Mouse (Mus musculus) small intestine, adult 2 months (tissue): Measurements from ENCODE around the gene Gm10803. TPM values are rescaled to one million over a fixed set of nuclear protein-coding genes. Genes with fewer than 3 reads are reported as not detected.

Experiments used
- H3K27ac ChIP-seq: fragments of 200-500 bp; 2 replicates; pipeline ENCODE4 v1.5.1; 2012; ENCODE audit warnings: low read depth, low read length, control low read depth, inconsistent platforms; ENCODE audit not compliant: insufficient read depth
- H3K27me3 ChIP-seq: fragments of 200-500 bp; 2 replicates; pipeline ENCODE4 v1.6.1; 2012; ENCODE audit warnings: mild to moderate bottlenecking, moderate library complexity, low read length, inconsistent platforms; ENCODE audit not compliant: control insufficient read depth, insufficient read depth
- H3K36me3 ChIP-seq: fragments of 200-500 bp; 2 replicates; pipeline ENCODE4 v1.6.1; 2012; ENCODE audit warnings: mild to moderate bottlenecking, low read length, control low read depth, inconsistent platforms; ENCODE audit not compliant: control insufficient read depth, insufficient read depth
- H3K4me1 ChIP-seq: fragments of 200-500 bp; 2 replicates; pipeline ENCODE4 v1.6.1; 2012; ENCODE audit warnings: low read length, inconsistent platforms, mixed read lengths; ENCODE audit not compliant: control insufficient read depth, insufficient read depth, insufficient read length
- H3K4me3 ChIP-seq: fragments of 200-500 bp; 2 replicates; pipeline ENCODE4 v1.5.1; 2012; ENCODE audit warnings: low read depth, mild to moderate bottlenecking, control low read depth, inconsistent platforms, low read length, moderate library complexity
- CTCF ChIP-seq: fragments of 200-500 bp; IDR thresholded peaks from 2 replicates; pipeline ENCODE4 v1.5.1; 2012; ENCODE audit warnings: low read depth, mild to moderate bottlenecking, control low read depth, inconsistent platforms, low read length, moderate library complexity, mixed read lengths; ENCODE audit not compliant: insufficient replicate concordance, insufficient read length; ENCODE audit errors: extremely low read depth
- POLR2A ChIP-seq: fragments of 200-500 bp; IDR thresholded peaks from 2 replicates; pipeline ENCODE4 v1.6.1; 2012; ENCODE audit warnings: low read depth, mild to moderate bottlenecking, control low read depth, inconsistent platforms, low read length, moderate library complexity
- WGBS: fragments of 180-500 bp; shearing (Covaris S2); methylation state at CpG from one replicate; pipeline ENCODE4 v1.1.7; 2018; 5-methylcytosine and 5-hydroxymethylcytosine counted together
- polyA plus RNA-seq: library from polyadenylated mRNA; depleted of rRNA; stranded (reverse); fragments of >200 nt; gene quantifications from 2 replicates; pipeline ENCODE4 v1.2.3, GENCODE M21; 2012; rRNA removed

The Gm10803 gene
- polyA plus RNA-seq, 1 experiment = not detected

- no peaks in the 10 kb centered on the region for H3K4me1 ChIP-seq
- TF ChIP-seq POLR2A (no peak), CTCF (no peak)
- H3K27me3 ChIP-seq = no peaks in the 10 kb centered on the region
- no peak overlapping the region for H3K27ac ChIP-seq
- H3K4me3 ChIP-seq = no peak overlapping the region
- WGBS = 57% methylated on average over 11 of the region's 11 CpGs
- no peaks in the 10 kb centered on the region for H3K36me3 ChIP-seq
These were observed 31.9 kb downstream of the Gm10803 start for GRCm38 (mm10) chr2:93592164-93592790.

- 60% methylated on average over 10 of the region's 10 CpGs for WGBS
- Histone ChIP-seq H3K27ac (no peak overlapping the region), H3K27me3 (no peaks in the 10 kb centered on the region), H3K4me3 (no peak overlapping the region), H3K36me3 (no peaks in the 10 kb centered on the region), H3K4me1 (no peaks in the 10 kb centered on the region)
- TF ChIP-seq CTCF (no peak), POLR2A (no peak)
These were observed 32.8 kb downstream of the Gm10803 start for GRCm38 (mm10) chr2:93593121-93593520.

GRCm38 (mm10) chr2:93597145-93597544, 36.8 kb downstream of the Gm10803 start:
- Histone ChIP-seq H3K4me3 (no peak overlapping the region), H3K27me3 (no peaks in the 10 kb centered on the region), H3K4me1 (no peaks in the 10 kb centered on the region), H3K36me3 (no peaks in the 10 kb centered on the region), H3K27ac (no peak overlapping the region)
- 81% methylated on average over 11 of the region's 11 CpGs for WGBS
- TF ChIP-seq POLR2A = no peak
- TF ChIP-seq CTCF = no peak

- no peak overlapping the region for H3K27ac ChIP-seq
- TF ChIP-seq CTCF (no peak), POLR2A (no peak)
- no peaks in the 10 kb centered on the region for H3K27me3 ChIP-seq
- H3K36me3 ChIP-seq = no peaks in the 10 kb centered on the region
- no peaks in the 10 kb centered on the region for H3K4me1 ChIP-seq
- no peak overlapping the region for H3K4me3 ChIP-seq
- WGBS = 63% methylated on average over 9 of the region's 9 CpGs
These were observed 39.4 kb downstream of the Gm10803 start for GRCm38 (mm10) chr2:93599731-93600130.

GRCm38 (mm10) chr2:93604601-93605285, 44.4 kb downstream of the Gm10803 start:
- no peak overlapping the region for H3K27ac ChIP-seq
- 78% methylated on average over 6 of the region's 6 CpGs for WGBS
- H3K4me3 ChIP-seq = no peak overlapping the region
- no peaks in the 10 kb centered on the region for H3K4me1 ChIP-seq
- no peaks in the 10 kb centered on the region for H3K36me3 ChIP-seq
- TF ChIP-seq CTCF = no peak
- no peak for TF ChIP-seq POLR2A
- no peaks in the 10 kb centered on the region for H3K27me3 ChIP-seq

GRCm38 (mm10) chr2:93608800-93609199, 48.4 kb downstream of the Gm10803 start:
- Histone ChIP-seq H3K4me1 (peaks cover 2% of the 10 kb centered on the region; the same call in 1 of the 2 replicates), H3K36me3 (no peaks in the 10 kb centered on the region), H3K27me3 (no peaks in the 10 kb centered on the region), H3K27ac (no peak overlapping the region), H3K4me3 (no peak overlapping the region)
- WGBS = 73% methylated on average over 3 of the region's 3 CpGs
- no peak for TF ChIP-seq CTCF
- no peak for TF ChIP-seq POLR2A

GRCm38 (mm10) chr2:93613020-93613419, 52.7 kb downstream of the Gm10803 start:
- Histone ChIP-seq H3K27me3 (no peaks in the 10 kb centered on the region), H3K4me1 (peaks cover 2% of the 10 kb centered on the region; the same call in 1 of the 2 replicates), H3K27ac (no peak overlapping the region), H3K4me3 (no peak overlapping the region), H3K36me3 (no peaks in the 10 kb centered on the region)
- TF ChIP-seq CTCF (no peak), POLR2A (no peak)
- WGBS = 36% methylated on average over 7 of the region's 7 CpGs

Other genes starting within 250 kb of the Gm10803 start
- gene Tspan18, start 226.1 kb upstream of the Gm10803 start, polyA plus RNA-seq = 6.7 and 14.1 TPM in 2 replicates
- 123 and 433 TPM in 2 replicates for gene Cd82, start 97.4 kb upstream of the Gm10803 start, polyA plus RNA-seq
- 0.01 TPM in 1 of 2 replicates, not detected in the other for gene Alx4, start 81.8 kb downstream of the Gm10803 start, polyA plus RNA-seq